Mouse (Mus musculus): ENCODE results near the gene Ccdc185.

Ccdc185 gene

DNA sequence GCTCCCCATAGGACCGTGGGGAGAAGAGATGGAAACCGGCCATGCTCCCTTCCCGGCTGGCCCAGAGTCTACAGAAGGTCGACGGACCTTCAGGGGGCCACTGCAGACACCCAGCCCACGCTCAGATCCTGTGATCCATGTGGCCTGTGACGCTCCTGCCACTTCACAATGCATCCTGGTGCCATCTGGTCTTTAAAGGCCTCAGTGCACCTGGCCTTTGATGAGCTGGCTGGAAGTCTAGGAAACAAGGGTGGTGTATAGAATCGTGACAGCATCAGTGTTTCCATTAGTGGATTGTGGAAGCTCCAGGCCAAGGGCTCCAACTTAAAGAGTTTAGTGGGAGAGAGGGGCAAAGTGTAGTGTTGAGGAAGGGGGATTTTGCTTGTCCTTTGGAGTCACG is at the start of gene Ccdc185:
Gene Ccdc185 (minus strand): TSS at position 101 of the 400 bp plus-strand sequence.
- in situ Hi-C loops (cut with MboI, MseI) = no loop called here

GRCm38 (mm10) chr1:182797048-182797447 is 48.1 kb upstream of the Ccdc185 start:
- in situ Hi-C loops (cut with MboI, MseI) = no loop called here

- in situ Hi-C loops (cut with MboI, MseI) = no loop called here
Measured at GRCm38 (mm10) chr1:182794628-182795027, 45.6 kb upstream of the Ccdc185 start.

DNA sequence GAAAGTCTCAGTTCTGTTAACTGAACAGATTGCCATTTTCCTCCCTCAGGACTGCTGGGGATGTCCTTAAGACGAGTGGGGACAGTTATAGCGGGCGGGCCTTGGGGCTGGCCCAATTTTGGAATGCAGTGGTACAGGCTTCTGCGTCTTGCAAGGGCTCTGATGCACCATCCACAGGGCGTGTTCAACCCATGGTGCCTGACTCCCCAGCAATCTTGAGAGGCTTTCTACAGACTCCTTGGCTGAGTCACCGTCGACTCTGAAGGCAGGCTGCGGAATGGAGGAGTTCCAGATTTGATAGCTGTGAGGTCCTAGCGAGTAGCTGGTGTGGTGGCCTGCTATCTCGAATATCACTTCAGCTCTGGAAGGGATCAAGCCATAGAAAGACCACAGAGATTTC is 45.2 kb upstream of the Ccdc185 start:
- in situ Hi-C loops (cut with MboI, MseI) = no loop called here

DNA sequence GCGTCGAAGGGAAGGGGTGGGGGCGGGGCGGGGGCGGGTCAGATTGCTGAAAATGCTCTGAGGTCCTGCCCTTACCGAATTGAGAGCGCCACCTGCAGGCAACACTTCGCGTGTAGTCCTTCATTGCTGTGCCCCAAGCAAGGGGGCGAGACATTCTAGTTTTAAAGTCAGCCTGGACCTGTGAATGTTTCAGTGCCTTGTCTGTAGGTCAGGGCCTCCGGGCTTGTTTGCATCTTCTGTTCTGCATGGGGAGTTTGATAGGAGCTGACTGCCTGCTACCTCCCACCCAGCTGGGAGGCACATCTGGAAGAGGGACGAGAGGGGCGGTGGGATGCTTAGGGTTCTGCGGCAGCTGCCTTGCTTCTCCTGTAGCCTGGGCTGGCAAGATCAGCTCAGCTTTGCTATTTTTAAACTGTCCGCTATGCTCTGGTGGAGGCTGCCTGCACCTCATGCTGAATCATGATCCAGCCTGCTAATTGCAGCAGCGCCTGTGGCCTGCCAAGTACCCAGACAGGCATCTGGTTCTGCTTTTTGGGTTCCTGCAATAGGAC is 43.6 kb upstream of the Ccdc185 start:
- in situ Hi-C loops (cut with MboI, MseI) = no loop called here

DNA sequence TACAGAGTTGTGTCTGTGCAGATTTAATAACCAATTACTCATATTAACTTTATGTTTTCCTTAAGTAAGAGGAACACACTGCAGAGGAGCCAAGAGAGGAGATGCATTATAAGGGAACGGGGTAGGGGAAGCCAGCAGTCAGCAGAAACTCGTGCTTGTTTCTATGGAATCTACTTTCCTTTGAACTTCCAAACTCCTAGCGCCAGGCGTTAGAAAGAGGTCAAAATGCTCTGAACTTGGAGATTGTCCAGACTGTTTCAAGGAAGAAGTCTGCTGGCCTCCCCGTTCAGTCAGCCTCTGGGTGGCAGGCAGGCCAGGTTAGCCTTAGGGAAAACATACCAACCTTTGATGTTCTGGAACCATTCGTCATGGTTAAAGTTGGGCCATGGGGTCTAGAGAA is 39.9 kb upstream of the Ccdc185 start:
- in situ Hi-C loops (cut with MboI, MseI) = no loop called here

DNA sequence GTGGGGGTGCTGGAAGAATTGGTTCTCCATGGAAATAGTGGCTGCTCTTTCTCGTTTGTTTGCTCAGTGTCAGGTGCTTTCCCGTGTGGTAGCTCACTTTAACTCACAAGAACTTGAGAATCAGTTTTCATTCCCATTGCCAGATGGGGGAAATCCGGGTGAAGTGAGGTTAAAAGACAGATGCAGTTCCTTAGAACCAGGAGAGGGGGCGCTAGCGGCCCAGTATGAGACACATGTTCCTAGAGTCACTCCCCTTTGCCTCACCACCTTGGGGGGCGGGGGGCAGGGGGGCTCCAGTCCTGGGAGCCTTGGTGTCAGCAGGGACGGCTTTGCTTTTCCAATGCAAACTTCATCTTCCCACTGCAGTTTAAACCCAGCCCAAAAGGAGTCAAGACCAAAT is 38.0 kb upstream of the Ccdc185 start:
- in situ Hi-C loops (cut with MboI, MseI) = no loop called here

GRCm38 (mm10) chr1:182785504-182785903 is 36.5 kb upstream of the Ccdc185 start:
- in situ Hi-C loops (cut with MboI, MseI) = no loop called here

GRCm38 (mm10) chr1:182784784-182785183 is 35.8 kb upstream of the Ccdc185 start:
- in situ Hi-C loops (cut with MboI, MseI) = no loop called here

DNA sequence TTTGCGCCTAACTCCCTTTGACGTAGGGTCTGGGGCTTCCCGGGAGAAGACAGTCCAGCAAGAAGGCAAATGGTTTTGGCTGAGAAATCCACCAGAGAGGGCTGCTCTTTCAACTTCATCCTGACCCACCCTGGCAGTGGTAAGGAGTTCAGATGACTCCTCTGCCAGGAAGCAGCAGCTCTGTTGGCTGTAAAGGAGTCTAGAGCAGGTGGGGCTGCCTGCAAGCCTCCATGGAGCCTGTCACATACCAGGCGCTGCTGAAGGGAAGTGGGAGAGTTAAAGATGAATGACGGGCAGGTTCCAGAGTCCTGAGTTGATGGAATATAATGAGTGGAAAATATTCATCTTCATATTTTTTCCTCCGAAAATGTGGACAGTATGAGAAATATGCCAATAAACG is 34.8 kb upstream of the Ccdc185 start:
- in situ Hi-C loops (cut with MboI, MseI) = no loop called here

DNA sequence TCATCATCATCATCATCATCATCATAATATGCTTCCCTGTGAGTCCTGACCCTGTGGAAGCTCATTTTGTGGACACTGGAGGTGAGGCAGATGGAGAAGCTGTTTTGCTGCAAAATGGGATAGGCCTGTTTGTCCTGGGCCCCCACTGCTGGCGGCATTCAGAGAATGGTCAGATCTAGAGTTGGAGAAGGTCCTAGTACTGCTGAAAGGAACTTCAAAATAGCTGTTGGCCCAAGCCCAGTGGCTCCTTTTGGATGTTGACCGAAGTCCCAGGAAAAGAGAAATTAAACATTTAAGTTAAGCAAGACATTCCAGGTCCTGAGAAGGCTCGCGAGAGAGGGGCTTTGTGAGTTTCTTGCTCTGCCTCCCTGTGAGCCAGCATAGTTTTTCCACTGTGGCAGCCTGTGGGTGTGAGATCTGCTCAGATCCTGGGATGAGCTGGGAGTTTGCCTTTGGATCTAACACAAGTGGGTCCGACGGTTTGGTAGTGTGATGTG is 30.1 kb upstream of the Ccdc185 start:
- in situ Hi-C loops (cut with MboI, MseI) = no loop called here

DNA sequence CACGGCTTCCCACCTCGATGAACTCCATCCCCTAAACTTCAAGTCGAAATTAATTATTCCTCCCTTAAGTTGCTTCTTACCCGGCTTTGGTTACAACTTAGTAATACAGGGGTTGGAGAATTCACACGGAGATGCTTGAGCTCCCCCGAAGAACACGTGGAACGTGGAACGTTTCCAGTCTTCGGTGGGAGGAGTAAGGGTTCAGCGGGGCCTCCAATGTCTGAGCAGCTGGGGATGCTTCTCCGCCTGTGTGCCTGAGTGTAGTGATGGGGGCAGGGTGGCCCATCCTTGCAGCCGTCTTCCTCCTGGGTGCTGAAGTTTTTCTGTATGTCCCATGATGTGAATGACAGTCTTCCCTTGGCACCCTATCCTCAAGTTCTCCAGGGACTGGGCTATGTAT is 29.2 kb upstream of the Ccdc185 start:
- in situ Hi-C loops (cut with MboI, MseI) = no loop called here

DNA sequence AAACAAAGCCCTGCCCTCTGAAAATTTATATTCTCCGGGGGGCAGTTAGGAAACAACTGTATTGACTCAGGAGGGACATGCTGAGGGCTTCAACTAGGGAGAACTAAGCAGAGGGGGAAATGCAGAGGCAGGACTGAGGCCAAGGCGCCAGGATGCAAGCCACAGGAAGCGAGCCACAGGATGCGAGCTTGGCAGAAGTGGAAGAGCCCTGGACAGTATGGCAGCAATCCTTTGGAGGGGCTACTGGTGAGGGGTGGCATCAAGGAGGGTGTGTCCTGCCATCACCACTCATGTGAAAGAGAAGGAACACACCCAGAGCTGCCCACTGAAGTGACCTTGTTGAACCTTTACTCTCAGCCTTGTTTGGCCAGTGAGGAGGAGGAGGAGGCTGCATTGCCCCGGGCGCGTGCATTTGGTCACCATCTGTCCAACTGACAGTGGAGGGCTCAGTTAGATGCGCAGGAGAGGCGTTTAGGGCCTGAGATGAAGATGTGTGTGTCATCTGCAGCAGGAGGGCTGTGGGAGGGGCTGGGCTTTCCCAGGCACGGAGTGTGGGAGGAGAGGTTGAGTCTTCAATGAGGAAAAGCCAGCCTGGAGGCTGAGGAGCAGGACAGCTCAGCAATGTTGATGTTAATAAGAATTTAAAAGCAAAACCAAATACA is 27.9 kb upstream of the Ccdc185 start:
- in situ Hi-C loops (cut with MboI, MseI) = no loop called here

GRCm38 (mm10) chr1:182775576-182775975 is 26.6 kb upstream of the Ccdc185 start:
- in situ Hi-C loops (cut with MboI, MseI) = no loop called here

DNA sequence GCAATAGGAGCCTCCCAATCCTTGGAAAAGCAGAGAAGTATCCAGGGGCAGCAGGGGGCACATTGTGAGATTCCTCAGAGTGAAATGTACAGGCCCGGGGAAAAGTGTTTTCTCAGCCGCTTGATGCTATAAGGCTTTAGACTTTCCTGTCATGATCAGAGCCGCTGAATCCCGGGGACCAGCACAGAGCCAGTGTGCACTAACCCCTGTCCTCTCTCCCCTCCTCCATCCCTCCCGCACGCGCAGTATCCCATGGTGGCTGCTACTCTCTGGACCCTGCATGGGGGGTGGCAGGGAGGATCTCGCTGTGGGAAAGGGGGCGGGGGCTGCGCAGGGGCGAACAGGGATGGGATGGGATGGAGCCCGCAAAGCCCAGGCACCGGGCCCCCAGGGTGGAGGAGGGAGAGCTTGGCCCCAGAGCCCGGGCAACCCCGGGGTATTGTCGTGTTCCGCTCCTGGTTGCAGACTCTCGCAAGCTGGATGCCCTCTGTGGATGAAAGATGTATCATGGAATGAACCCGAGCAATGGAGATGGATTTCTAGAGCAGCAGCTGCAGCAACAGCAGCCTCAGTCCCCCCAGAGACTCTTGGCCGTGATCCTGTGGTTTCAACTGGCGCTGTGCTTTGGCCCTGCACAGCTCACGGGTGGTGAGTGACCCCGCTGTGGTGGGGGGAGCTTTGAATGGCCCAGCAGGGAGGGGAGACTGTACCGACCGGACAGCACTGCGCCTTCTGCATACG is 15.7 kb upstream of the Ccdc185 start:
- in situ Hi-C loops (cut with MboI, MseI) = no loop called here

GRCm38 (mm10) chr1:182763716-182764461 is 14.9 kb upstream of the Ccdc185 start, which contains the start of gene Susd4:
TSS of gene Susd4 (plus strand) at chr1:182763860.
- in situ Hi-C loops (cut with MboI, MseI) = no loop called here

GRCm38 (mm10) chr1:182763191-182763715 is 14.3 kb upstream of the Ccdc185 start:
- in situ Hi-C loops (cut with MboI, MseI) = no loop called here

GRCm38 (mm10) chr1:182758783-182759182 is 9.8 kb upstream of the Ccdc185 start:
- in situ Hi-C loops (cut with MboI, MseI) = no loop called here

- in situ Hi-C loops (cut with MboI, MseI) = no loop called here
Measured at GRCm38 (mm10) chr1:182754865-182755264, 5.9 kb upstream of the Ccdc185 start.

- in situ Hi-C loops (cut with MboI, MseI) = no loop called here
Measured at GRCm38 (mm10) chr1:182753694-182754093, 4.7 kb upstream of the Ccdc185 start.

DNA sequence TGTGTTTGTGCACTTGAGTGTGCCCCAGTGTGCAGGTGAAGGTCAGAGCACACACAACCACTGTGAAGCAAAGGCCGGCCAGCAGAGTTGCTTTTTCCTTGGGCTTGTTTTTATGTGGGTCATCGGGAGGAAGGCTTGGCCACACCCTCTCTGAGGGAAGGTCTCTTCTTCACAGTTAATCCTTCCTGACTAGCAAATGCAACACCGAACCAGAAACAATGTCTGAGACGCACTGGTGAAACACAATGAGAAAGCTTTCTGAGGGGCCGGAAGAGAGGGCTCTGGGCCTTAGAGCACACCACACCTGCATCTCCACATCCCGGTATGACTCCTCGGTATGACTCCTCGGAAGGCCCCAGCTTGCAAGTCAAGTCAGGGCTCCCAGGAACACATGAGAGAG is 2.3 kb upstream of the Ccdc185 start:
- in situ Hi-C loops (cut with MboI, MseI) = no loop called here

DNA sequence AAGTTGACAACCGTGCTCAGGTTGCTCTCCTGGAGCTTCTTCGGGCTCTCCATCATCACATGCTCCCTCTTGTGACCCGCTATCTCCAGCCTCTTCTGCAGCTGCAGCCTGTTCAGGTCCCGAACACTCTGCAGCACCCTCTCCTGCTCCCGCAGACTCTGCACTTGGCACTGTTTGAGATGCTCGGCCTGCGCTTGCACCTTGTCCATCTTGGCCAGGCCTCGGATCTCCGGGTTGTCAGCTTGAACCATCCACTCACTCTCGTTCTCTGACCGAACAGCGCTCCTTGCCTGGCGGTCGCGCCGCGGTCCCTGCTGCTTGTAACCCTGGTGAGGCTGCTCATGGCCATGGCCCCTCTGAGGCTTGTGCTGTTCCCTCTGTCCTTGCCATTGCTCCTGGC is 1.1 kb downstream of the Ccdc185 start:
- in situ Hi-C loops (cut with MboI, MseI) = no loop called here
